Mouse (Mus musculus): ENCODE data around the gene Saa4.
"Not testable (repeated sequence)": the region's sequence is repeated elsewhere in the genome, so short reads cannot be mapped to it uniquely, and the experiment has no call there.

The Saa4 gene

GRCm38 (mm10) chr7:46732458-46732857 lies at the start of gene Saa4:
Saa4 (minus strand) TSS chr7:46732603.
- DNase-seq: no peak

- DNase-seq: peak; percentile 72
These were observed 38.3 kb upstream of the Saa4 start for GRCm38 (mm10) chr7:46770706-46771105.

GRCm38 (mm10) chr7:46768451-46768850 lies 36.0 kb upstream of the Saa4 start:
- no peak for DNase-seq

GRCm38 (mm10) chr7:46767371-46767770 lies 35.0 kb upstream of the Saa4 start:
- DNase-seq: no peak

- no peak for DNase-seq
These were observed 32.3 kb upstream of the Saa4 start for GRCm38 (mm10) chr7:46764672-46765071.

- no peak for DNase-seq
These were observed 30.2 kb upstream of the Saa4 start for GRCm38 (mm10) chr7:46762601-46763000.

GRCm38 (mm10) chr7:46761049-46761795 lies 28.8 kb upstream of the Saa4 start:
- DNase-seq: no peak

- DNase-seq: no peak
These were observed 19.1 kb upstream of the Saa4 start, which contains the start of gene Saa2 for GRCm38 (mm10) chr7:46751490-46751889. Saa2 (plus strand) TSS chr7:46751790.

- no peak for DNase-seq
These were observed 16.1 kb upstream of the Saa4 start for GRCm38 (mm10) chr7:46748459-46748858.

GRCm38 (mm10) chr7:46746381-46746780 lies 14.0 kb upstream of the Saa4 start:
- no peak for DNase-seq

GRCm38 (mm10) chr7:46745816-46746215 lies 13.4 kb upstream of the Saa4 start:
- no peak for DNase-seq

- not testable (repeated sequence) for DNase-seq
These were observed 10.5 kb upstream of the Saa4 start, which contains the start of gene Saa1 for GRCm38 (mm10) chr7:46742880-46743279. Saa1 (minus strand) TSS chr7:46742980.

- DNase-seq: not testable (repeated sequence)
These were observed 7.6 kb upstream of the Saa4 start for GRCm38 (mm10) chr7:46740041-46740440.

- DNase-seq: peak; percentile 12
These were observed 6.4 kb upstream of the Saa4 start for GRCm38 (mm10) chr7:46738561-46739460.

- DNase-seq: no peak
These were observed 2.6 kb upstream of the Saa4 start for GRCm38 (mm10) chr7:46734983-46735382.

- DNase-seq: no peak
These were observed 4.8 kb downstream of the Saa4 start for GRCm38 (mm10) chr7:46727584-46727983.

GRCm38 (mm10) chr7:46724396-46724795 lies 8.0 kb downstream of the Saa4 start:
- no peak for DNase-seq

- no peak for DNase-seq
These were observed 8.6 kb downstream of the Saa4 start for GRCm38 (mm10) chr7:46723849-46724248.

GRCm38 (mm10) chr7:46723354-46723753 lies 9.0 kb downstream of the Saa4 start:
- no peak for DNase-seq

GRCm38 (mm10) chr7:46720460-46720859 lies 11.9 kb downstream of the Saa4 start:
- DNase-seq: no peak

GRCm38 (mm10) chr7:46719526-46719925 lies 12.9 kb downstream of the Saa4 start:
- DNase-seq: peak; percentile 9

- DNase-seq: no peak
These were observed 13.7 kb downstream of the Saa4 start for GRCm38 (mm10) chr7:46718591-46719270.

GRCm38 (mm10) chr7:46716897-46717296 lies 15.5 kb downstream of the Saa4 start:
- peak; percentile 22 for DNase-seq

Measured in kidney, adult 18-20 months (tissue).